8 mouse cellular contexts compared by ENCODE assay signal in genomic region chr2:25195211-25196156, GRCm38 (mm10). TPM values are rescaled to one million over a fixed set of nuclear protein-coding genes. Genes with fewer than 3 reads are reported as not detected.
DNase-seq lines count a peak whose midpoint lies in the region; ATAC-seq and TF ChIP-seq lines count a peak whose summit lies in the region.

No protein-coding gene starts in this region.

- H3K36me3 ChIP-seq in forebrain, embryonic 16.5 days (ENCODE audit: control insufficient read depth, insufficient read depth): peaks cover 9% of the 10 kb centered on the region
- peaks cover 9% of the 10 kb centered on the region for H3K36me3 ChIP-seq in intestine, embryonic 15.5 days
- peaks cover 18% of the 10 kb centered on the region for H3K36me3 ChIP-seq in liver, postnatal 0 days (replicated peaks; ENCODE audit: insufficient read depth, low read length)
- H3K36me3 ChIP-seq in small intestine, adult 2 months (ENCODE audit: control insufficient read depth, insufficient read depth, low read length): peaks cover 17% of the 10 kb centered on the region

- TF ChIP-seq CTCF in liver, postnatal 0 days (IDR thresholded peaks at IDR 0.05; ENCODE audit: low read depth): no peak
- no peak for TF ChIP-seq CTCF in small intestine, adult 2 months (IDR thresholded peaks at IDR 0.05; ENCODE audit: extremely low read depth, insufficient read length, insufficient replicate concordance, low read depth, low read length)

- ATAC-seq in forebrain, embryonic 16.5 days: no peak
- ATAC-seq in intestine, embryonic 15.5 days: peak; percentile 59
- peak; percentile 42 for ATAC-seq in liver, postnatal 0 days

- TF ChIP-seq POLR2A in small intestine, adult 2 months (IDR thresholded peaks at IDR 0.05; ENCODE audit: low read depth, low read length): no peak

- H3K27ac ChIP-seq in forebrain, embryonic 16.5 days (ENCODE audit: low read length): no peak overlapping the region
- H3K27ac ChIP-seq in intestine, embryonic 15.5 days: peak overlapping the region; percentile 87
- H3K27ac ChIP-seq in liver, postnatal 0 days (ENCODE audit: low read depth): peak overlapping the region; percentile 93
- H3K27ac ChIP-seq in small intestine, adult 2 months (ENCODE audit: insufficient read depth, low read depth, low read length): peak overlapping the region; percentile 97

- H3K4me1 ChIP-seq in forebrain, embryonic 16.5 days (replicated peaks; ENCODE audit: control insufficient read depth, insufficient read depth, low read length): peaks cover 3% of the 10 kb centered on the region; the same call in 1 of the 2 replicates
- peaks cover 30% of the 10 kb centered on the region for H3K4me1 ChIP-seq in intestine, embryonic 15.5 days (replicated peaks)
- H3K4me1 ChIP-seq in liver, postnatal 0 days (ENCODE audit: insufficient read depth): peaks cover 36% of the 10 kb centered on the region
- peaks cover 40% of the 10 kb centered on the region for H3K4me1 ChIP-seq in small intestine, adult 2 months (ENCODE audit: control insufficient read depth, insufficient read depth, insufficient read length, low read length)

- no peaks in the 10 kb centered on the region for H3K9me3 ChIP-seq in forebrain, embryonic 16.5 days (ENCODE audit: control insufficient read depth, low read length)
- no peaks in the 10 kb centered on the region for H3K9me3 ChIP-seq in intestine, embryonic 15.5 days
- H3K9me3 ChIP-seq in liver, postnatal 0 days (ENCODE audit: low read length): no peaks in the 10 kb centered on the region

- H3K27me3 ChIP-seq in forebrain, embryonic 16.5 days (replicated peaks; ENCODE audit: control insufficient read depth, insufficient read depth, low read length): peaks cover 21% of the 10 kb centered on the region
- H3K27me3 ChIP-seq in intestine, embryonic 15.5 days (replicated peaks): 0 out of 2 replicates have a peak, but pooled peaks cover 4% of the 10 kb centered on the region
- no peaks in the 10 kb centered on the region for H3K27me3 ChIP-seq in liver, postnatal 0 days (ENCODE audit: insufficient read depth, low read length)
- no peaks in the 10 kb centered on the region for H3K27me3 ChIP-seq in small intestine, adult 2 months (ENCODE audit: control insufficient read depth, insufficient read depth, low read length)

- WGBS in forebrain, embryonic 16.5 days: 22% methylated on average over 55 of the region's 55 CpGs
- 18% methylated on average over 55 of the region's 55 CpGs for WGBS in intestine, embryonic 15.5 days
- WGBS in liver, postnatal 0 days (ENCODE audit: insufficient replicate concordance): 8% methylated on average over 55 of the region's 55 CpGs
- WGBS in small intestine, adult 2 months: 7% methylated on average over 55 of the region's 55 CpGs

- 0 out of 2 replicates have a peak overlapping the region, but pooled peaks have one; percentile 7 for H3K4me2 ChIP-seq in forebrain, embryonic 16.5 days (ENCODE audit: low read length)
- peak overlapping the region; percentile 65 for H3K4me2 ChIP-seq in intestine, embryonic 15.5 days (replicated peaks)
- peak overlapping the region; percentile 83 for H3K4me2 ChIP-seq in liver, postnatal 0 days (ENCODE audit: low read depth, low read length)

- no peak overlapping the region for H3K9ac ChIP-seq in forebrain, embryonic 16.5 days (replicated peaks; ENCODE audit: low read depth, low read length)
- peak overlapping the region; percentile 51 for H3K9ac ChIP-seq in intestine, embryonic 15.5 days
- H3K9ac ChIP-seq in liver, postnatal 0 days (replicated peaks): peak overlapping the region; percentile 52

- no peak for TF ChIP-seq EP300 in liver, postnatal 0 days (IDR thresholded peaks at IDR 0.05; ENCODE audit: low read depth)

- H3K4me3 ChIP-seq in forebrain, embryonic 16.5 days (replicated peaks; ENCODE audit: low read length): no peak overlapping the region
- H3K4me3 ChIP-seq in intestine, embryonic 15.5 days (replicated peaks): peak overlapping the region; percentile 40
- H3K4me3 ChIP-seq in liver, postnatal 0 days (ENCODE audit: low read depth, low read length): peak overlapping the region; percentile 50
- H3K4me3 ChIP-seq in small intestine, adult 2 months (ENCODE audit: low read depth, low read length): peak overlapping the region; percentile 69

- peak; percentile 97 for DNase-seq in A20 (ENCODE audit: low read depth, low spot score)
- DNase-seq in MEL-GATA-1-ER (ENCODE audit: extremely low read depth, low read depth): peak; percentile 88
- DNase-seq in liver, postnatal 0 days: peak; percentile 74
- no peak for DNase-seq in cerebellum, adult 9-10 months
- DNase-seq in layer of hippocampus, postnatal 10 days (ENCODE audit: low spot score in 2 of 2): no peak

RNA-seq across cellular contexts. Expression of gene Tor4a, which starts 1.2 kb away (rescaled TPM):
- polyA plus RNA-seq in forebrain, embryonic 16.5 days (2015; fragmentation: Nextera tagmentation; extraction: Ambion mirVana): 0.85 and 1.6 TPM in 2 replicates
- polyA plus RNA-seq in intestine, embryonic 15.5 days (2015; fragmentation: Nextera tagmentation; extraction: Ambion mirVana): 16.4 and 18.5 TPM in 2 replicates
- polyA plus RNA-seq in liver, postnatal 0 days (2015; fragmentation: Nextera tagmentation; extraction: Ambion mirVana): 5.4 and 6.0 TPM in 2 replicates
- 37.3 and 49.3 TPM in 2 replicates for polyA plus RNA-seq in small intestine, adult 2 months (2012; rRNA removed)
- total RNA-seq in layer of hippocampus, postnatal 10 days (2021): 1 to 10 TPM; 1.8 to 2.4 TPM

RNA-seq across cellular contexts. Expression of gene Nrarp, which starts 14.9 kb away (rescaled TPM):
- polyA plus RNA-seq in forebrain, embryonic 16.5 days (2015; fragmentation: Nextera tagmentation; extraction: Ambion mirVana): 15.8 and 22.0 TPM in 2 replicates
- 14.3 and 19.3 TPM in 2 replicates for polyA plus RNA-seq in intestine, embryonic 15.5 days (2015; fragmentation: Nextera tagmentation; extraction: Ambion mirVana)
- 1.3 and 1.7 TPM in 2 replicates for polyA plus RNA-seq in liver, postnatal 0 days (2015; fragmentation: Nextera tagmentation; extraction: Ambion mirVana)
- polyA plus RNA-seq in small intestine, adult 2 months (2012; rRNA removed): 24.4 and 39.0 TPM in 2 replicates
- 10 to 100 TPM; 43.0 to 50.3 TPM for total RNA-seq in layer of hippocampus, postnatal 10 days (2021)

RNA-seq across cellular contexts. Expression of gene Nelfb, which starts 15.8 kb away (rescaled TPM):
- 91.7 and 101 TPM in 2 replicates for polyA plus RNA-seq in forebrain, embryonic 16.5 days (2015; fragmentation: Nextera tagmentation; extraction: Ambion mirVana)
- polyA plus RNA-seq in intestine, embryonic 15.5 days (2015; fragmentation: Nextera tagmentation; extraction: Ambion mirVana): 94.8 and 106 TPM in 2 replicates
- 19.3 and 22.3 TPM in 2 replicates for polyA plus RNA-seq in liver, postnatal 0 days (2015; fragmentation: Nextera tagmentation; extraction: Ambion mirVana)
- polyA plus RNA-seq in small intestine, adult 2 months (2012; rRNA removed): 21.8 and 37.2 TPM in 2 replicates
- 10 to 100 TPM; 50.6 to 59.3 TPM for total RNA-seq in layer of hippocampus, postnatal 10 days (2021)

RNA-seq across cellular contexts. Expression of gene Stpg3, which starts 19.0 kb away (rescaled TPM):
- polyA plus RNA-seq in forebrain, embryonic 16.5 days (2015; fragmentation: Nextera tagmentation; extraction: Ambion mirVana): not detected in 2 replicates
- polyA plus RNA-seq in intestine, embryonic 15.5 days (2015; fragmentation: Nextera tagmentation; extraction: Ambion mirVana): not detected in 2 replicates
- not detected in 2 replicates for polyA plus RNA-seq in liver, postnatal 0 days (2015; fragmentation: Nextera tagmentation; extraction: Ambion mirVana)
- not detected in 2 replicates for polyA plus RNA-seq in small intestine, adult 2 months (2012; rRNA removed)
- not detected for total RNA-seq in layer of hippocampus, postnatal 10 days (2021)

RNA-seq across cellular contexts. Expression of gene Fam166a, which starts 23.1 kb away (rescaled TPM):
- polyA plus RNA-seq in forebrain, embryonic 16.5 days (2015; fragmentation: Nextera tagmentation; extraction: Ambion mirVana): not detected in 2 replicates
- not detected in 2 replicates for polyA plus RNA-seq in intestine, embryonic 15.5 days (2015; fragmentation: Nextera tagmentation; extraction: Ambion mirVana)
- not detected in 2 replicates for polyA plus RNA-seq in liver, postnatal 0 days (2015; fragmentation: Nextera tagmentation; extraction: Ambion mirVana)
- 0.10 TPM in 1 of 2 replicates, not detected in the other for polyA plus RNA-seq in small intestine, adult 2 months (2012; rRNA removed)
- not detected for total RNA-seq in layer of hippocampus, postnatal 10 days (2021)

Comparison
In these comparisons a context has a peak if more than half of its experiments do, and no peak if none do; other contexts are left out.
1. DNase-seq: peak in A20 (single experiment), MEL-GATA-1-ER (single experiment) and liver, postnatal 0 days (single experiment); none in cerebellum, adult 9-10 months (single experiment) and layer of hippocampus, postnatal 10 days (0 of 2).
2. H3K4me2 ChIP-seq: peak in every context shown above with its lines; median percentile 83 in liver, postnatal 0 days; 65 in intestine, embryonic 15.5 days; 7 in forebrain, embryonic 16.5 days.